Mouse (Mus musculus) lung, postnatal 25 days (tissue): ENCODE measurements around the gene Cat.

ENCODE experiments used
- DNase-seq: peaks from one replicate; pipeline ENCODE4 v3.0.0; 2022; ENCODE audit warnings: low spot score

Cat gene

DNA sequence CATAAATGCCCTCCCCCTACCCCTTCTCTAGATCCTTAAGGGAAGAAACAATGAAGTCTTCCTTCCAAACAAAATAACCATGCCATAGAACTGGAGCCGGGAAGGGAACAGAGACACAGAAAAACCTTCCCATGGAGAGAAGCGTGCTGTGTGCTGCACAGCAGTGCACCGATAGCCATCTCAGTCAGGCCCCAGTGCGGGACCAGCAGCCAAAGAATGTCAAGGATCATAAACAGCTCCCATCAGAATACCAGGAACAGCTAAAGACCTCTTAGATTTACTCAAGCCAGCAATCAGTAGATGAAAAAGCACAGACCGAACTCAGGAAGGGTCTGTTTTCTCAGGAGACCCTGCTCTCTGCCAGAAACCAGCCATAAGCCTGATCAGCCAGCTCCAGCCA lies 48.4 kb downstream of the Cat start:
- DNase-seq, result peak; percentile 31

GRCm38 (mm10) chr2:103435110-103435509 lies 49.9 kb downstream of the Cat start:
- DNase-seq, result peak; percentile 79

- DNase-seq, result peak; percentile 29
Observed at GRCm38 (mm10) chr2:103432695-103433275, 52.2 kb downstream of the Cat start.

- DNase-seq, result no peak
Observed at GRCm38 (mm10) chr2:103430712-103431111, 54.2 kb downstream of the Cat start.

GRCm38 (mm10) chr2:103428356-103428755 lies 56.6 kb downstream of the Cat start:
- DNase-seq, result peak; percentile 46

- peak; percentile 70 for DNase-seq
Observed at GRCm38 (mm10) chr2:103425456-103426063, 59.4 kb downstream of the Cat start.

DNA sequence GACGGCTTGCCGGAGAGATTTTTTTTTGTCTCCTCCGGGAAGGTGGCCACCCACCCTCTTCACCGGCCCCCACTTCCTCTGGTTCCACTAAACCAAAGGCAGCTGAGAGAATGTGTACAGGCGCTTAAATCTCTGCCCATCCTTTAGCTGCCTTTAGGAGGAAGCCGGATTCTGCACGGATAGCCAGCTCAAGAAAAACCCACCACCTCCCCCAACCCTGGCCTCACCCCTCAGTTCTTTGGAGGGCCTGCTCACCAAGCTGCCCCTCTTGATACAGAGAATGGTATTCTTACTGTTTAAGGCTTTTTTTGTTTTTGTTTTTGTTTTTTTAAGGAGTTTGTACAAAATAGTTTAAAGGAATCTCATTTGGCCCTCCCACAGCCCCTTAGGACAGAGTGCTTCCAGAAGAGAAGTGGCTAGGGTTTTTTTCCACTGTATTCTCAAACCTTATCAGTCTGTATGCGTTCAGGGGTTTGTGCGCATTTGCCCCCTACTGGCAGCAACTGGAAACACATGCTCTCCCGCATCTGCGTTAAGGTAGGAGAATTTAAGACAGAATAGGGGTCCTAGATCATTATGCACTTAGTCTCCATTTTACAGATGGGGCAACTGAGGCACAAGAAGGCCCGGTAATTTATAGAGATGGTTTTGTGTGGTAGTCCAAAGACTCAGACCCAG lies 60.5 kb downstream of the Cat start:
- peak; percentile 81 for DNase-seq

- peak; percentile 40 for DNase-seq
Observed at GRCm38 (mm10) chr2:103423884-103424283, 61.1 kb downstream of the Cat start.

- no peak for DNase-seq
Observed at GRCm38 (mm10) chr2:103420650-103421507, 64.1 kb downstream of the Cat start.

GRCm38 (mm10) chr2:103415774-103416173 lies 69.2 kb downstream of the Cat start:
- DNase-seq, result peak; percentile 38

GRCm38 (mm10) chr2:103413381-103413780 lies 71.6 kb downstream of the Cat start:
- no peak for DNase-seq

DNA sequence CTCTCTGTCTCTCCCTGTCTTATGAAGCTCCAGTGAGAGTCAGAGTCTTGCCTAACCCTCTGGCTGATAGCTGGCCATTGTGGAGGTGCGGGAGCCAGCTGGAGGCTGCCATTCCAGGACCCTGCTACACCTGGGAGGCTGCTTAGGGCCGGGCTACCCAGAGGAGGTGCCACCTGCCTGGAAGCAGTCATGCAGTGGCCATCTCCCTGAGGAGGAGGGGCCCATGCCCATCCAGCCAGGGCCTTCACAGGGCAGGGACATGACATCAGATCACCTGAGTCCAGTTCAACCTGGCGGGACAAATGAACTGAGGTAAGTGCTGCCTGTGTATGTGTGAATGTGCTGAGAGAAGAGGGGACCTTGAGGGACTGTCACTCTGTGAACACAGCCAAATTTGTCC lies 73.1 kb downstream of the Cat start:
- no peak for DNase-seq

GRCm38 (mm10) chr2:103411348-103411747 lies 73.6 kb downstream of the Cat start, which contains the start of gene Elf5:
Elf5 (plus strand) TSS chr2:103411688.
- DNase-seq, result no peak

GRCm38 (mm10) chr2:103406239-103406638 lies 78.7 kb downstream of the Cat start:
- DNase-seq, result no peak
